Mouse (Mus musculus) embryonic fibroblast, embryonic 13.5 days (primary cell): ENCODE data around the gene Clybl. TPM values are rescaled to one million over a fixed set of nuclear protein-coding genes. Genes with fewer than 3 reads are reported as not detected.

ENCODE experiments used
- H3K27ac ChIP-seq: 2 replicates; pipeline ENCODE4 v1.5.1; 2012; ENCODE audit warnings: low read length, control low read depth, inconsistent platforms; ENCODE audit not compliant: insufficient read depth
- H3K4me1 ChIP-seq: 2 replicates; pipeline ENCODE4 v1.6.1; 2011; ENCODE audit warnings: low read length; ENCODE audit not compliant: control insufficient read depth, insufficient read depth
- H3K4me3 ChIP-seq: 2 replicates; pipeline ENCODE4 v1.5.1; 2011; ENCODE audit warnings: mild to moderate bottlenecking, control low read depth, low read length; ENCODE audit not compliant: insufficient read depth
- CTCF ChIP-seq: IDR thresholded peaks from 2 replicates; pipeline ENCODE4 v1.5.1; 2011; ENCODE audit warnings: mild to moderate bottlenecking, control low read depth, low read length, moderate library complexity, borderline replicate concordance; ENCODE audit not compliant: insufficient read depth
- POLR2A ChIP-seq: IDR thresholded peaks from 2 replicates; pipeline ENCODE4 v1.6.1; 2011; ENCODE audit warnings: low read depth, mild to moderate bottlenecking, control low read depth, low read length, moderate library complexity
- polyA plus RNA-seq: library from polyadenylated mRNA; stranded (reverse); fragments of >200 nt; gene quantifications from 2 replicates; pipeline ENCODE4 v1.2.4, GENCODE M21; 2011; ENCODE audit warnings: low read depth; ENCODE audit not compliant: missing spikeins, insufficient read length

Gene Clybl
- polyA plus RNA-seq, 1 experiment = 16.7 TPM

GRCm38 (mm10) chr14:122243874-122244273, 62.4 kb downstream of the Clybl start:
- Histone ChIP-seq H3K27ac (no peak overlapping the region), H3K4me3 (no peak overlapping the region), H3K4me1 (no peaks in the 10 kb centered on the region)
- TF ChIP-seq POLR2A (no peak), CTCF (no peak)

GRCm38 (mm10) chr14:122246919-122247859, 65.7 kb downstream of the Clybl start:
- TF ChIP-seq CTCF = no peak
- no peaks in the 10 kb centered on the region for H3K4me1 ChIP-seq
- no peak overlapping the region for H3K4me3 ChIP-seq
- no peak overlapping the region for H3K27ac ChIP-seq

- Histone ChIP-seq H3K4me1 (no peaks in the 10 kb centered on the region), H3K27ac (no peak overlapping the region), H3K4me3 (no peak overlapping the region)
- TF ChIP-seq CTCF (peak; percentile 30; the same call in 1 of the 2 replicates), POLR2A (no peak)
Measured at GRCm38 (mm10) chr14:122249123-122249522, 67.6 kb downstream of the Clybl start.

- TF ChIP-seq POLR2A = no peak
- TF ChIP-seq CTCF = no peak
- Histone ChIP-seq H3K4me3 (no peak overlapping the region), H3K27ac (no peak overlapping the region), H3K4me1 (peaks cover 3% of the 10 kb centered on the region; the same call in 1 of the 2 replicates)
Measured at GRCm38 (mm10) chr14:122251346-122251745, 69.8 kb downstream of the Clybl start.

GRCm38 (mm10) chr14:122255562-122256260, 74.2 kb downstream of the Clybl start:
- Histone ChIP-seq H3K4me3 (no peak overlapping the region), H3K4me1 (peaks cover 3% of the 10 kb centered on the region; the same call in 1 of the 2 replicates), H3K27ac (no peak overlapping the region)
- no peak for TF ChIP-seq CTCF

- TF ChIP-seq POLR2A (no peak), CTCF (no peak)
- H3K4me1 ChIP-seq = peaks cover 3% of the 10 kb centered on the region; the same call in 1 of the 2 replicates
- no peak overlapping the region for H3K27ac ChIP-seq
- H3K4me3 ChIP-seq = no peak overlapping the region
Measured at GRCm38 (mm10) chr14:122256261-122256634, 74.7 kb downstream of the Clybl start.

GRCm38 (mm10) chr14:122258297-122258696, 76.8 kb downstream of the Clybl start:
- Histone ChIP-seq H3K4me1 (peaks cover 3% of the 10 kb centered on the region; the same call in 1 of the 2 replicates), H3K4me3 (no peak overlapping the region), H3K27ac (no peak overlapping the region)
- TF ChIP-seq POLR2A = no peak
- no peak for TF ChIP-seq CTCF

- no peak for TF ChIP-seq CTCF
- TF ChIP-seq POLR2A = no peak
- H3K4me3 ChIP-seq = no peak overlapping the region
- no peak overlapping the region for H3K27ac ChIP-seq
- H3K4me1 ChIP-seq = 0 out of 2 replicates have a peak, but pooled peaks cover under 1% of the 10 kb centered on the region
Measured at GRCm38 (mm10) chr14:122261250-122261649, 79.7 kb downstream of the Clybl start.

- Histone ChIP-seq H3K4me1 (no peaks in the 10 kb centered on the region), H3K27ac (no peak overlapping the region), H3K4me3 (no peak overlapping the region)
- TF ChIP-seq CTCF = no peak
- no peak for TF ChIP-seq POLR2A
Measured at GRCm38 (mm10) chr14:122262851-122263659, 81.6 kb downstream of the Clybl start.
